In the genomic region with DNA sequence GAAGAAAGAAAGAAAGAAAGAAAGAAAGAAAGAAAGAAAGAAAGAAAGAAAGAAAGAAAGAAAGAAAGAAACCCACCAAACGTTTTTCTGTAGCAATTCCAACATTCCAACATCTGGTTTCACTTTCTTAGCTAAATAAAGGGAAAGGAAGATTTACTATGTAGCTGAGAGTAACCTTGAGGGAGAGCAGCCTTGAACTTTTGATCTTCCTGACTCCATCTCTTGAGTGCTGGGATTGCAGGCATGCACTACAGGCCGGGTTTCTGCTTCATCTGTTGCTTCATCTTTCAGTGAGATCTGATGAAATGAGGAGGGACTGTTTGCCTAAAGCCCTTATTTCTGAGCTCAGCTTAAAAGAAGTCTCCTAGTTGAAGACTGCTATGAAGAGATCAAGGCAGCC, we compare ENCODE assay signal across 13 mouse cellular contexts. TPM values are rescaled to one million over a fixed set of nuclear protein-coding genes. Genes with fewer than 3 reads are reported as not detected.
DNase-seq lines count a peak whose midpoint lies in the region; ATAC-seq and TF ChIP-seq lines count a peak whose summit lies in the region.
"Had no signal": no experiment of that assay in that cellular context is flagged by ENCODE, and none has a peak within 500 bp of the region (broad histone marks: within the 10 kb centered on the region; RNA-seq: fewer than 3 reads in every experiment).

No protein-coding gene starts in this region.

- H3K4me3 ChIP-seq in lung, embryonic 14.5 days (ENCODE audit: low read depth, low read length) = no peak overlapping the region
- H3K4me3 ChIP-seq in embryonic facial prominence, embryonic 15.5 days (replicated peaks) = no peak overlapping the region
- no peak overlapping the region for H3K4me3 ChIP-seq in stomach, embryonic 15.5 days (replicated peaks)
- H3K4me3 ChIP-seq: midbrain, embryonic 12.5 days had no signal

- H3K9me3 ChIP-seq in lung, embryonic 14.5 days (ENCODE audit: low read depth, low read length) = no peaks in the 10 kb centered on the region
- no peaks in the 10 kb centered on the region for H3K9me3 ChIP-seq in embryonic facial prominence, embryonic 15.5 days (replicated peaks)
- H3K9me3 ChIP-seq in stomach, embryonic 15.5 days = no peaks in the 10 kb centered on the region
- H3K9me3 ChIP-seq: midbrain, embryonic 12.5 days had no signal

- H3K27me3 ChIP-seq in lung, embryonic 14.5 days (ENCODE audit: insufficient read depth, low read length) = no peaks in the 10 kb centered on the region
- H3K27me3 ChIP-seq in embryonic facial prominence, embryonic 15.5 days = no peaks in the 10 kb centered on the region; the same call in 1 of the 2 replicates
- H3K27me3 ChIP-seq in stomach, embryonic 15.5 days (replicated peaks) = no peaks in the 10 kb centered on the region

- DNase-seq in adrenal gland, adult 8-10 months = peak; percentile 18
- DNase-seq in adrenal gland, adult 18-20 months (ENCODE audit: low spot score in 2 of 2) = no peak
- peak; percentile 13 for DNase-seq in lung, embryonic 14.5 days
- no peak for DNase-seq in lung, postnatal 4 days
- no peak for DNase-seq in spleen, postnatal 4 days (ENCODE audit: low spot score in 2 of 2)
- DNase-seq in layer of hippocampus, postnatal 14 days (ENCODE audit: low spot score in 2 of 2) = no peak
- DNase-seq: B cell, adult 2 months; cerebellum, postnatal 25 days; liver; retina, postnatal 1 day had no signal

- WGBS in lung, embryonic 14.5 days = 14% methylated on average over 2 of the region's 2 CpGs
- 24% methylated on average over 2 of the region's 2 CpGs for WGBS in embryonic facial prominence, embryonic 15.5 days
- 18% methylated on average over 2 of the region's 2 CpGs for WGBS in stomach, embryonic 15.5 days

- peak overlapping the region; percentile 42; the same call in 1 of the 2 replicates for H3K27ac ChIP-seq in lung, embryonic 14.5 days (ENCODE audit: low read depth)
- H3K27ac ChIP-seq in embryonic facial prominence, embryonic 15.5 days (replicated peaks) = peak overlapping the region; percentile 68
- H3K27ac ChIP-seq in stomach, embryonic 15.5 days = peak overlapping the region; percentile 63
- H3K27ac ChIP-seq: midbrain, embryonic 12.5 days had no signal

- no peak overlapping the region for H3K4me2 ChIP-seq in lung, embryonic 14.5 days
- H3K4me2 ChIP-seq in embryonic facial prominence, embryonic 15.5 days (replicated peaks) = no peak overlapping the region
- H3K4me2 ChIP-seq in stomach, embryonic 15.5 days = no peak overlapping the region
- H3K4me2 ChIP-seq: midbrain, embryonic 12.5 days had no signal

- no peaks in the 10 kb centered on the region for H3K36me3 ChIP-seq in lung, embryonic 14.5 days (ENCODE audit: insufficient read depth)
- H3K36me3 ChIP-seq in embryonic facial prominence, embryonic 15.5 days = no peaks in the 10 kb centered on the region
- no peaks in the 10 kb centered on the region for H3K36me3 ChIP-seq in stomach, embryonic 15.5 days
- H3K36me3 ChIP-seq: midbrain, embryonic 12.5 days had no signal

- no peak for ATAC-seq in lung, embryonic 14.5 days (ENCODE audit: insufficient read depth)
- ATAC-seq in embryonic facial prominence, embryonic 15.5 days (ENCODE audit: insufficient number of reproducible peaks, low FRiP score, low TSS enrichment, low read depth) = no peak
- no peak for ATAC-seq in stomach, embryonic 15.5 days (ENCODE audit: insufficient read depth, low FRiP score, low read depth)

- H3K4me1 ChIP-seq in lung, embryonic 14.5 days (ENCODE audit: insufficient read depth) = no peaks in the 10 kb centered on the region
- H3K4me1 ChIP-seq in embryonic facial prominence, embryonic 15.5 days = no peaks in the 10 kb centered on the region
- H3K4me1 ChIP-seq in stomach, embryonic 15.5 days = no peaks in the 10 kb centered on the region
- H3K4me1 ChIP-seq: midbrain, embryonic 12.5 days had no signal

- no peak for TF ChIP-seq CTCF in lung, embryonic 14.5 days (IDR thresholded peaks at IDR 0.05; ENCODE audit: low read depth)

- H3K9ac ChIP-seq in lung, embryonic 14.5 days = no peak overlapping the region
- no peak overlapping the region for H3K9ac ChIP-seq in embryonic facial prominence, embryonic 15.5 days
- H3K9ac ChIP-seq in stomach, embryonic 15.5 days = no peak overlapping the region
- H3K9ac ChIP-seq: midbrain, embryonic 12.5 days had no signal

RNA-seq across cellular contexts. Expression of gene Tmem164, which starts 57.8 kb away (rescaled TPM):
- total RNA-seq in adrenal gland, adult 8-10 months (2022) = 10 to 100 TPM; 30.6 to 58.6 (median 43.1) TPM
- total RNA-seq in adrenal gland, adult 18-20 months (2021) = 10 to 100 TPM; 28.2 to 31.8 TPM
- 36.8 and 42.0 TPM in 2 replicates for polyA plus RNA-seq in lung, embryonic 14.5 days (2014; fragmentation: Nextera tagmentation; extraction: Ambion mirVana)
- 47.3 and 48.1 TPM in 2 replicates for polyA plus RNA-seq in embryonic facial prominence, embryonic 15.5 days (2015; fragmentation: Nextera tagmentation; extraction: Ambion mirVana)
- polyA plus RNA-seq in stomach, embryonic 15.5 days (2015; fragmentation: Nextera tagmentation; extraction: Ambion mirVana) = 52.2 and 58.2 TPM in 2 replicates
- 10 to 100 TPM; 25.8 to 27.0 TPM for total RNA-seq in layer of hippocampus, postnatal 14 days (2021)

Comparison
In these comparisons a context has a peak if more than half of its experiments do, and no peak if none do; other contexts are left out.
1. DNase-seq: peak in adrenal gland, adult 8-10 months (single experiment) and lung, embryonic 14.5 days (single experiment); none in adrenal gland, adult 18-20 months (0 of 2), lung, postnatal 4 days (0 of 2), spleen, postnatal 4 days (0 of 2) and layer of hippocampus, postnatal 14 days (0 of 2).
2. Peak in every context shown above with its lines, with median percentiles within 50 percentile points of each other: H3K27ac ChIP-seq.